Mouse (Mus musculus) CH12.LX (cell line): ENCODE measurements at regions not wholly inside any gene's neighbourhood (a gene's known extent, or its start where the extent isn't known, plus 50 kb on each side); places are given as distances from the start of the nearest gene placed in this dataset.

Experiments used
- DNase-seq: peaks from one replicate; pipeline ENCODE4 v3.0.0-alpha.2; 2013; ENCODE audit errors: extremely low read depth
- H3K27ac ChIP-seq: 2 replicates; pipeline ENCODE4 v1.5.1; 2012; ENCODE audit warnings: low read depth, mild to moderate bottlenecking, control low read depth, moderate library complexity; ENCODE audit not compliant: insufficient read depth
- H3K27me3 ChIP-seq: replicated peaks from 2 replicates; pipeline ENCODE3; 2012; ENCODE audit warnings: inconsistent platforms
- H3K36me3 ChIP-seq, 2 experiments: replicated peaks in 1 of 2; 2 replicates each; pipeline versions ENCODE3 to v1.6.1; 2012; ENCODE audit warnings: inconsistent platforms in 1 of 2, low read length in 1 of 2, mild to moderate bottlenecking in 1 of 2, mixed read lengths in 1 of 2, moderate library complexity in 1 of 2; ENCODE audit not compliant: control insufficient read depth in 1 of 2, insufficient read depth in 1 of 2
- H3K4me1 ChIP-seq, 2 experiments: 2 replicates each; pipeline ENCODE4 v1.6.1; 2012; ENCODE audit warnings: inconsistent platforms in 1 of 2, moderate library complexity in 1 of 2; ENCODE audit not compliant: insufficient read depth in 2 of 2, control insufficient read depth in 1 of 2
- H3K4me2 ChIP-seq: 2 replicates; pipeline ENCODE4 v1.6.1; 2012; ENCODE audit warnings: low read depth, mild to moderate bottlenecking, control low read depth; ENCODE audit not compliant: poor library complexity, insufficient read depth, severe bottlenecking
- H3K4me3 ChIP-seq, 3 experiments: fragments of 150-350 bp in 1 of 3; sonication (generic) in 1 of 3; replicated peaks in 1 of 3; 2 replicates each; pipeline versions ENCODE3 to v1.5.1; 2011 to 2012; ENCODE audit warnings: low read depth in 2 of 3, low read length in 2 of 3, mild to moderate bottlenecking in 2 of 3, moderate library complexity in 2 of 3, control low read depth in 1 of 3, improper control_type of control experiment in 1 of 3, inconsistent platforms in 1 of 3, mixed read lengths in 1 of 3; ENCODE audit not compliant: poor library complexity in 1 of 3
- H3K79me2 ChIP-seq: replicated peaks from 2 replicates; pipeline ENCODE4 v1.6.1; 2012; ENCODE audit warnings: mild to moderate bottlenecking, moderate library complexity; ENCODE audit not compliant: control insufficient read depth, poor library complexity, insufficient read depth, severe bottlenecking; ENCODE audit errors: extremely low read depth
- H3K9ac ChIP-seq: 2 replicates; pipeline ENCODE4 v1.6.1; 2012; ENCODE audit warnings: low read depth, mild to moderate bottlenecking, control low read depth, moderate library complexity; ENCODE audit not compliant: insufficient read depth
- H3K9me3 ChIP-seq: replicated peaks from 2 replicates; pipeline ENCODE3; 2012; ENCODE audit warnings: low read length, inconsistent platforms, mixed read lengths
- BHLHE40 ChIP-seq: IDR thresholded peaks from 2 replicates; pipeline ENCODE4 v1.6.1; 2011; ENCODE audit warnings: mild to moderate bottlenecking, low read depth, low read length, improper control_type of control experiment
- EP300 ChIP-seq: IDR thresholded peaks from 2 replicates; pipeline ENCODE4 v1.6.1; 2011; ENCODE audit warnings: low read length, improper control_type of control experiment
- HCFC1 ChIP-seq: IDR thresholded peaks from 2 replicates; pipeline ENCODE4 v1.6.1; 2012; ENCODE audit warnings: low read depth, mild to moderate bottlenecking, inconsistent platforms, low read length, improper control_type of control experiment
- JUN ChIP-seq: IDR thresholded peaks from 2 replicates; pipeline ENCODE4 v1.6.1; 2011; ENCODE audit warnings: low read depth, mild to moderate bottlenecking, low read length, improper control_type of control experiment, moderate library complexity; ENCODE audit not compliant: insufficient read depth
- MAFK ChIP-seq: IDR thresholded peaks from 2 replicates; pipeline ENCODE4 v1.6.1; 2011; ENCODE audit warnings: low read length, improper control_type of control experiment; ENCODE audit not compliant: insufficient replicate concordance
- MEF2A ChIP-seq: IDR thresholded peaks from 2 replicates; pipeline ENCODE4 v1.6.1; 2014; ENCODE audit warnings: low read depth, mild to moderate bottlenecking, inconsistent platforms, low read length, improper control_type of control experiment, borderline replicate concordance
- MXI1 ChIP-seq: IDR thresholded peaks from 2 replicates; pipeline ENCODE4 v1.6.1; 2011; ENCODE audit warnings: mild to moderate bottlenecking, low read depth, low read length, improper control_type of control experiment
- MYC ChIP-seq: IDR thresholded peaks from 2 replicates; pipeline ENCODE4 v1.6.1; 2011; ENCODE audit warnings: low read depth, mild to moderate bottlenecking, improper control_type of control experiment, low read length
- NELFE ChIP-seq: IDR thresholded peaks from 2 replicates; pipeline ENCODE4 v1.6.1; 2011; ENCODE audit warnings: low read depth, low read length, improper control_type of control experiment
- NRF1 ChIP-seq: IDR thresholded peaks from 2 replicates; pipeline ENCODE4 v1.6.1; 2014; ENCODE audit warnings: low read depth, mild to moderate bottlenecking, inconsistent platforms, low read length, improper control_type of control experiment, moderate library complexity
- POLR2A ChIP-seq: IDR thresholded peaks from 2 replicates; pipeline ENCODE4 v1.6.1; 2011; ENCODE audit warnings: low read depth, mild to moderate bottlenecking, improper control_type of control experiment, low read length
- SIN3A ChIP-seq: IDR thresholded peaks from 2 replicates; pipeline ENCODE4 v1.6.1; 2012; ENCODE audit warnings: low read length, improper control_type of control experiment, inconsistent platforms
- ZC3H11A ChIP-seq: IDR thresholded peaks from 2 replicates; pipeline ENCODE4 v1.6.1; 2012; ENCODE audit warnings: low read depth, mild to moderate bottlenecking, inconsistent platforms, low read length, improper control_type of control experiment
- ZNF384 ChIP-seq: IDR thresholded peaks from 2 replicates; pipeline ENCODE4 v1.6.1; 2012; ENCODE audit warnings: low read depth, low read length, improper control_type of control experiment, inconsistent platforms
- dilution Hi-C: fragments of 300-500 bp; cut with MboI; formaldehyde crosslinking; loops from 2 replicates; pipeline ENCODE4 v1.14.3; 2020; ENCODE audit warnings: low sequenced_read_pairs; ENCODE audit not compliant: extremely low pct_unique_long_range_greater_than_20kb, extremely low pct_ligation_motif_present
- in situ Hi-C: fragments of 300-500 bp; cut with MboI; formaldehyde crosslinking; loops from 3 replicates; pipeline ENCODE4 v1.14.3; 2019; ENCODE audit warnings: low sequenced_read_pairs, low pct_ligation_motif_present, low pct_unique_long_range_greater_than_20kb, mixed read lengths

- dilution Hi-C loops = no loop called here
- H3K27me3 ChIP-seq = no peaks in the 10 kb centered on the region
Measured at GRCm38 (mm10) chr19:54691861-54692260, 435.2 kb downstream of the Gpam start.

GRCm38 (mm10) chr19:54688630-54689029 is 438.4 kb downstream of the Gpam start:
- H3K27me3 ChIP-seq = no peaks in the 10 kb centered on the region
- H3K4me2 ChIP-seq = no peak overlapping the region
- DNase-seq = no peak
- TF ChIP-seq NRF1 (no peak), MAFK (no peak), MXI1 (no peak), POLR2A (no peak), EP300 (no peak), MEF2A (no peak)
- H3K9me3 ChIP-seq = no peaks in the 10 kb centered on the region
- in situ Hi-C loops = no loop called here
- H3K4me3 ChIP-seq = no peak overlapping the region
- no peak overlapping the region for H3K9ac ChIP-seq
- H3K79me2 ChIP-seq = no peaks in the 10 kb centered on the region
- no peaks in the 10 kb centered on the region for H3K4me1 ChIP-seq
- no peaks in the 10 kb centered on the region for H3K36me3 ChIP-seq
- no peak overlapping the region for H3K27ac ChIP-seq
- dilution Hi-C loops = no loop called here

More at GRCm38 (mm10) chr19:54691861-54692260, 435.2 kb downstream of the Gpam start:
- no peak for DNase-seq
- Histone ChIP-seq H3K4me3 (no peak overlapping the region), H3K4me1 (no peaks in the 10 kb centered on the region), H3K27ac (no peak overlapping the region), H3K9ac (no peak overlapping the region), H3K79me2 (no peaks in the 10 kb centered on the region), H3K4me2 (no peak overlapping the region), H3K9me3 (no peaks in the 10 kb centered on the region), H3K36me3 (no peaks in the 10 kb centered on the region)
- in situ Hi-C loops = no loop called here
- no peak for TF ChIP-seq ZNF384
- TF ChIP-seq ZC3H11A = no peak
- TF ChIP-seq JUN = no peak
- TF ChIP-seq BHLHE40 = no peak
- TF ChIP-seq MYC = no peak

- TF ChIP-seq SIN3A (no peak), NELFE (no peak), HCFC1 (no peak), NRF1 (no peak)
- H3K9ac ChIP-seq = no peak overlapping the region
- no peak overlapping the region for H3K27ac ChIP-seq
- H3K79me2 ChIP-seq = no peaks in the 10 kb centered on the region
- H3K4me3 ChIP-seq = no peak overlapping the region
- H3K9me3 ChIP-seq = no peaks in the 10 kb centered on the region
- no peaks in the 10 kb centered on the region for H3K4me1 ChIP-seq
- no peaks in the 10 kb centered on the region for H3K36me3 ChIP-seq
- no peaks in the 10 kb centered on the region for H3K27me3 ChIP-seq
- H3K4me2 ChIP-seq = no peak overlapping the region
- in situ Hi-C loops = no loop called here
- DNase-seq = no peak
- dilution Hi-C loops = no loop called here
Measured at GRCm38 (mm10) chr19:54685147-54685546, 441.9 kb downstream of the Gpam start.
